Mouse (Mus musculus): ENCODE results near the gene Npy.

DNA sequence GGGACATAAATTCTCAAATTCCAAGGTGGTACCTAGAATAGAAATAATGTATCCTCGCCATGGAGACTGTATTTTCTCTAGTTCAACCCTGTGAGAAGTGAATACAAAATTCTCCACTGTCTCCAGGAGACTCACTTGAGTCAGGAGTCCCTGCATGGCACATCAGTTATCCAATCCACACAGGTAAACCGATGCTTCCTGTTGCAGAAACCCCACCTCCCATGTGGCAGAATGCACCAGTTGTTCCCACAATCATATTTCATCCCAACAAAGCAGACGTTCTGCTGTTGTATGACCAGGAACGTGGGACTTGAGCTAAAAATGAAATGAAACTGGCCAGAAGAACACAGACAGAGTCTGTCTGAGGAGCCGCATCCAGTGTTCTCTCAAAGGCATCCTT lies 5.3 kb upstream of the Npy start:
- TF ChIP-seq CTCF (IDR thresholded peaks at IDR 0.05; ENCODE audit: extremely low read depth, insufficient read depth, insufficient read length, insufficient replicate concordance): no peak
- TF ChIP-seq POLR2A (IDR thresholded peaks at IDR 0.05; ENCODE audit: low read depth, low read length): no peak

All from spleen, adult 2 months (tissue).